Mouse (Mus musculus) megakaryocyte, embryonic 14.5 days (primary cell): Measurements from ENCODE around the gene Snx17.

Experiments
- FLI1 ChIP-seq: IDR thresholded peaks from 2 replicates; pipeline ENCODE4 v1.6.1; 2012; ENCODE audit warnings: low read length, inconsistent platforms, mixed read lengths
- GATA1 ChIP-seq: IDR thresholded peaks from 3 replicates; pipeline ENCODE4 v1.6.1; 2012; ENCODE audit warnings: mixed read lengths, low read length, inconsistent platforms, borderline replicate concordance

GRCm38 (mm10) chr5:31202933-31203332 is 9.9 kb downstream of the Snx17 start:
- TF ChIP-seq GATA1 (no peak), FLI1 (no peak)
